Mouse (Mus musculus) MEL (cell line): ENCODE measurements around the gene Rab4b. TPM values are rescaled to one million over a fixed set of nuclear protein-coding genes. Genes with fewer than 3 reads are reported as not detected.

ENCODE experiments used
- DNase-seq: peaks from one replicate; pipeline ENCODE4 v3.0.0; 2011; ENCODE audit warnings: low read depth, low spot score
- H3K27ac ChIP-seq: 2 replicates; pipeline ENCODE4 v1.5.1; 2012; ENCODE audit warnings: low read depth, mild to moderate bottlenecking, control low read depth, low read length, moderate library complexity; ENCODE audit not compliant: control insufficient read depth
- H3K27me3 ChIP-seq, 2 experiments: fragments of 150-350 bp in 1 of 2; sonication (generic) in 1 of 2; 2 replicates each; pipeline ENCODE4 v1.6.1; 2012; ENCODE audit warnings: low read length in 2 of 2, mild to moderate bottlenecking in 2 of 2, improper control_type of control experiment in 1 of 2, moderate library complexity in 1 of 2; ENCODE audit not compliant: insufficient read depth in 2 of 2, control insufficient read depth in 1 of 2
- H3K36me3 ChIP-seq, 2 experiments: 2 replicates each; pipeline ENCODE4 v1.6.1; 2012 to 2014; ENCODE audit warnings: low read length in 2 of 2, improper control_type of control experiment in 1 of 2, inconsistent platforms in 1 of 2, mild to moderate bottlenecking in 1 of 2; ENCODE audit not compliant: insufficient read depth in 2 of 2, control insufficient read depth in 1 of 2
- H3K4me1 ChIP-seq, 2 experiments: fragments of 150-350 bp in 1 of 2; sonication (generic) in 1 of 2; 2 replicates each; pipeline ENCODE4 v1.6.1; 2012; ENCODE audit warnings: low read length in 2 of 2, improper control_type of control experiment in 1 of 2, mild to moderate bottlenecking in 1 of 2; ENCODE audit not compliant: insufficient read depth in 2 of 2, control insufficient read depth in 1 of 2
- H3K4me3 ChIP-seq, 2 experiments: fragments of 150-350 bp in 1 of 2; sonication (generic) in 1 of 2; 2 replicates each; pipeline ENCODE4 v1.5.1; 2012; ENCODE audit warnings: low read depth in 2 of 2, low read length in 2 of 2, mild to moderate bottlenecking in 2 of 2, moderate library complexity in 2 of 2, control low read depth in 1 of 2, improper control_type of control experiment in 1 of 2; ENCODE audit not compliant: control insufficient read depth in 1 of 2, insufficient read depth in 1 of 2
- H3K79me2 ChIP-seq: 2 replicates; pipeline ENCODE4 v1.6.1; 2012; ENCODE audit warnings: mild to moderate bottlenecking, low read length, moderate library complexity; ENCODE audit not compliant: control insufficient read depth, poor library complexity, insufficient read depth
- H3K9ac ChIP-seq: 2 replicates; pipeline ENCODE4 v1.6.1; 2012; ENCODE audit warnings: low read depth, mild to moderate bottlenecking, control low read depth, low read length, moderate library complexity; ENCODE audit not compliant: control insufficient read depth, poor library complexity, severe bottlenecking
- H3K9me3 ChIP-seq: fragments of 150-350 bp; sonication (generic); replicated peaks from 2 replicates; pipeline ENCODE4 v1.6.1; 2012; ENCODE audit warnings: mild to moderate bottlenecking, low read length, improper control_type of control experiment, moderate library complexity; ENCODE audit not compliant: insufficient read depth
- CHD1 ChIP-seq: IDR thresholded peaks from 2 replicates; pipeline ENCODE4 v1.6.1; 2012; ENCODE audit warnings: low read depth, mild to moderate bottlenecking, inconsistent platforms, low read length, improper control_type of control experiment
- CHD2 ChIP-seq: IDR thresholded peaks from 2 replicates; pipeline ENCODE4 v1.6.1; 2011; ENCODE audit warnings: low read length, improper control_type of control experiment
- CTCF ChIP-seq, 3 experiments: IDR thresholded peaks in 2 of 3; conservative IDR thresholded peaks in 1 of 3; 2 replicates each; pipeline ENCODE4 v1.5.1; 2011 to 2012; ENCODE audit warnings: low read length in 3 of 3, low read depth in 2 of 3, mild to moderate bottlenecking in 2 of 3, improper control_type of control experiment in 1 of 3, inconsistent platforms in 1 of 3, mixed read lengths in 1 of 3, moderate library complexity in 1 of 3; ENCODE audit not compliant: control insufficient read depth in 1 of 3, insufficient read depth in 1 of 3, poor library complexity in 1 of 3, severe bottlenecking in 1 of 3
- E2F4 ChIP-seq: IDR thresholded peaks from 2 replicates; pipeline ENCODE4 v1.6.1; 2011; ENCODE audit warnings: low read depth, low read length, improper control_type of control experiment, borderline replicate concordance
- EP300 ChIP-seq, 2 experiments: IDR thresholded peaks; 2 replicates each; pipeline ENCODE4 v1.6.1; 2011; ENCODE audit warnings: improper control_type of control experiment in 2 of 2, low read length in 2 of 2, low read depth in 1 of 2, mild to moderate bottlenecking in 1 of 2
- ETS1 ChIP-seq: IDR thresholded peaks from 2 replicates; pipeline ENCODE4 v1.6.1; 2012; ENCODE audit warnings: low read depth, mild to moderate bottlenecking, inconsistent platforms, low read length, improper control_type of control experiment, moderate library complexity
- JUND ChIP-seq: IDR thresholded peaks from 2 replicates; pipeline ENCODE4 v1.6.1; 2011; ENCODE audit warnings: low read depth, mild to moderate bottlenecking, improper control_type of control experiment, low read length
- KAT2A ChIP-seq: conservative IDR thresholded peaks from 2 replicates; pipeline ENCODE4 v1.6.1; 2012; ENCODE audit warnings: low read depth, low read length, improper control_type of control experiment, inconsistent platforms
- MAZ ChIP-seq: IDR thresholded peaks from 2 replicates; pipeline ENCODE4 v1.6.1; 2012; ENCODE audit warnings: low read depth, mild to moderate bottlenecking, inconsistent platforms, low read length, improper control_type of control experiment
- MEF2A ChIP-seq: IDR thresholded peaks from 2 replicates; pipeline ENCODE4 v1.6.1; 2014; ENCODE audit warnings: low read depth, mild to moderate bottlenecking, inconsistent platforms, low read length, improper control_type of control experiment; ENCODE audit not compliant: poor library complexity, insufficient replicate concordance, severe bottlenecking; ENCODE audit errors: extremely low read depth
- MYB ChIP-seq: IDR thresholded peaks from 2 replicates; pipeline ENCODE4 v1.6.1; 2011; ENCODE audit warnings: mild to moderate bottlenecking, low read depth, low read length, improper control_type of control experiment
- MYC ChIP-seq: IDR thresholded peaks from 2 replicates; pipeline ENCODE4 v1.6.1; 2011; ENCODE audit warnings: low read depth, mild to moderate bottlenecking, low read length, improper control_type of control experiment, moderate library complexity
- NELFE ChIP-seq: IDR thresholded peaks from 2 replicates; pipeline ENCODE4 v1.6.1; 2011; ENCODE audit warnings: low read depth, low read length, improper control_type of control experiment
- NRF1 ChIP-seq: IDR thresholded peaks from 2 replicates; pipeline ENCODE4 v1.6.1; 2014; ENCODE audit warnings: low read depth, mild to moderate bottlenecking, inconsistent platforms, low read length, improper control_type of control experiment, moderate library complexity; ENCODE audit not compliant: poor library complexity, insufficient read depth, severe bottlenecking
- POLR2A ChIP-seq, 2 experiments: IDR thresholded peaks; 2 replicates each; pipeline ENCODE4 v1.6.1; 2011 to 2012; ENCODE audit warnings: low read length in 2 of 2, mild to moderate bottlenecking in 2 of 2, control low read depth in 1 of 2, improper control_type of control experiment in 1 of 2, low read depth in 1 of 2, moderate library complexity in 1 of 2; ENCODE audit not compliant: control insufficient read depth in 1 of 2, insufficient read depth in 1 of 2, poor library complexity in 1 of 2
- RAD21 ChIP-seq: IDR thresholded peaks from 2 replicates; pipeline ENCODE4 v1.6.1; 2011; ENCODE audit warnings: mild to moderate bottlenecking, low read depth, low read length, improper control_type of control experiment
- RCOR1 ChIP-seq: IDR thresholded peaks from 2 replicates; pipeline ENCODE4 v1.6.1; 2012; ENCODE audit warnings: low read depth, mild to moderate bottlenecking, inconsistent platforms, low read length, improper control_type of control experiment
- SIN3A ChIP-seq: IDR thresholded peaks from 2 replicates; pipeline ENCODE4 v1.6.1; 2012; ENCODE audit warnings: low read length, improper control_type of control experiment, inconsistent platforms
- TCF12 ChIP-seq: IDR thresholded peaks from 2 replicates; pipeline ENCODE4 v1.6.1; 2014; ENCODE audit warnings: low read depth, mild to moderate bottlenecking, inconsistent platforms, low read length, improper control_type of control experiment, moderate library complexity
- UBTF ChIP-seq: IDR thresholded peaks from 2 replicates; pipeline ENCODE4 v1.6.1; 2012; ENCODE audit warnings: low read depth, mild to moderate bottlenecking, inconsistent platforms, low read length, improper control_type of control experiment, moderate library complexity, borderline replicate concordance; ENCODE audit not compliant: insufficient read depth
- USF1 ChIP-seq: IDR thresholded peaks from 2 replicates; pipeline ENCODE4 v1.6.1; 2014; ENCODE audit warnings: low read depth, mild to moderate bottlenecking, inconsistent platforms, low read length, improper control_type of control experiment, moderate library complexity
- USF2 ChIP-seq, 2 experiments: IDR thresholded peaks; 2 replicates each; pipeline ENCODE4 v1.6.1; 2011 to 2012; ENCODE audit warnings: improper control_type of control experiment in 2 of 2, low read length in 2 of 2, borderline replicate concordance in 1 of 2, inconsistent platforms in 1 of 2, low read depth in 1 of 2, mild to moderate bottlenecking in 1 of 2; ENCODE audit not compliant: insufficient read depth in 1 of 2
- ZC3H11A ChIP-seq: IDR thresholded peaks from 2 replicates; pipeline ENCODE4 v1.6.1; 2012; ENCODE audit warnings: low read depth, mild to moderate bottlenecking, inconsistent platforms, low read length, improper control_type of control experiment
- ZKSCAN1 ChIP-seq: IDR thresholded peaks from 2 replicates; pipeline ENCODE4 v1.6.1; 2012; ENCODE audit warnings: low read depth, mild to moderate bottlenecking, inconsistent platforms, low read length, improper control_type of control experiment, moderate library complexity
- ZMIZ1 ChIP-seq: IDR thresholded peaks from 2 replicates; pipeline ENCODE4 v1.6.1; 2012; ENCODE audit warnings: low read depth, mild to moderate bottlenecking, inconsistent platforms, low read length, improper control_type of control experiment, moderate library complexity
- polyA plus RNA-seq, 2 experiments: library from polyadenylated mRNA; stranded (reverse) in 1 of 2; unstranded in 1 of 2; fragments of >175 nt in 1 of 2; fragments of >200 nt in 1 of 2; gene quantifications; 2 replicates each; pipeline versions ENCODE4 v1.2.1 to v1.2.4; 2012; ENCODE audit warnings: low replicate concordance in 2 of 2, low read depth in 1 of 2; ENCODE audit not compliant: insufficient read length in 2 of 2, insufficient read depth in 1 of 2, missing spikeins in 1 of 2
- total RNA-seq: library from RNA; depleted of rRNA; stranded (reverse); fragments of 300-350 nt; gene quantifications from 2 replicates; pipeline ENCODE4 v1.2.3, GENCODE M21; 2012

Gene Rab4b
- total and polyA plus RNA-seq, 3 experiments = 6.7 to 32.6 TPM; not detected in 1

GRCm38 (mm10) chr7:27174896-27175295 lies 3.8 kb downstream of the Rab4b start:
- no peak for DNase-seq
- Histone ChIP-seq H3K9ac (no peak overlapping the region), H3K36me3 (peaks cover 0 to 3% of the 10 kb centered on the region in 2 experiments; a peak in 2 of 4 replicates), H3K4me1 (peaks cover 0 to 7% of the 10 kb centered on the region in 2 experiments; a peak in 2 of 4 replicates), H3K79me2 (no peaks in the 10 kb centered on the region), H3K4me3 (no peak overlapping the region), H3K9me3 (no peaks in the 10 kb centered on the region), H3K27ac (no peak overlapping the region), H3K27me3 (no peaks in the 10 kb centered on the region)
- TF ChIP-seq MYB (no peak), ETS1 (no peak), JUND (no peak)

DNA sequence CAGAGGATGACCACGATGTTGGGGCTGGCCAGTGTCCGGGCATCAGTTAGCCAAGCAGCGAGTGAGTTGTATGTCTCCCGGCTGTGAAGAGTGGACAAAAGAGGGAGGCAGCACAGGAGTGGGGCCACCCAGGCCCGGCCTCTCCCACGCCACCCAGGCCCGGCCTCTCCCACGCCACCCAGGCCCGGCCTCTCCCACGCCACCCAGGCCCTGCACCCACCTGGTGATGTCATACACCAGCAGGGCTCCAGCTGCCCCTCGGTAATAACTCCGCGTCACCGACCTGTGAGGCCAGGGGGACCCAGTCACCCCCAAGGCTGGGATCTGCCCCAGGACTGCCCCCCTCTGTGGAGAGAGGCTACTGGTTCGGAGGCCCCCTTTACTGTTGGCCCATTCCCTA lies 4.2 kb downstream of the Rab4b start:
- no peak for TF ChIP-seq JUND
- TF ChIP-seq NRF1 = no peak
- TF ChIP-seq MEF2A = no peak
- no peak for TF ChIP-seq POLR2A (IDR thresholded peaks at IDR 0.05; ENCODE audit: control insufficient read depth in 1 of 2, insufficient read depth in 1 of 2, low read depth in 1 of 2, low read length in 2 of 2, poor library complexity in 1 of 2)
- TF ChIP-seq ZMIZ1 = no peak
- no peak for TF ChIP-seq UBTF
- no peak for TF ChIP-seq CTCF (IDR thresholded peaks at IDR 0.05 in 2 of 3, conservative IDR thresholded peaks at IDR 0.05 in 1 of 3; ENCODE audit: control insufficient read depth in 1 of 3, insufficient read depth in 1 of 3, low read depth in 2 of 3, low read length in 3 of 3, poor library complexity in 1 of 3, severe bottlenecking in 1 of 3)
- no peaks in the 10 kb centered on the region for H3K79me2 ChIP-seq
- H3K27me3 ChIP-seq = no peaks in the 10 kb centered on the region
- no peak overlapping the region for H3K9ac ChIP-seq
- H3K36me3 ChIP-seq = peaks cover 0 to 2% of the 10 kb centered on the region in 2 experiments; a peak in 2 of 4 replicates
- no peak overlapping the region for H3K27ac ChIP-seq
- H3K9me3 ChIP-seq = no peaks in the 10 kb centered on the region
- H3K4me1 ChIP-seq = peaks cover 0 to 6% of the 10 kb centered on the region in 2 experiments; a peak in 2 of 4 replicates
- no peak overlapping the region for H3K4me3 ChIP-seq
- no peak for DNase-seq

GRCm38 (mm10) chr7:27170981-27171380 lies 7.7 kb downstream of the Rab4b start:
- Histone ChIP-seq H3K9ac (no peak overlapping the region), H3K27me3 (no peaks in the 10 kb centered on the region), H3K4me1 (peaks cover 7 to 10% of the 10 kb centered on the region in 2 experiments; a peak in 3 of 4 replicates), H3K9me3 (no peaks in the 10 kb centered on the region), H3K36me3 (0 out of 4 replicates have a peak, but pooled peaks cover 0 to 2% of the 10 kb centered on the region in 2 experiments), H3K4me3 (no peak overlapping the region), H3K79me2 (peaks cover 4% of the 10 kb centered on the region), H3K27ac (no peak overlapping the region)
- DNase-seq = no peak
- TF ChIP-seq E2F4 (no peak), CTCF (IDR thresholded peaks at IDR 0.05 in 2 of 3, conservative IDR thresholded peaks at IDR 0.05 in 1 of 3; ENCODE audit: control insufficient read depth in 1 of 3, insufficient read depth in 1 of 3, low read depth in 2 of 3, low read length in 3 of 3, poor library complexity in 1 of 3, severe bottlenecking in 1 of 3) (no peak), NELFE (no peak), ZKSCAN1 (no peak), UBTF (no peak), MAZ (no peak), RAD21 (no peak), EP300 (IDR thresholded peaks at IDR 0.05; ENCODE audit: low read depth in 1 of 2, low read length in 2 of 2) (no peak), TCF12 (no peak), CHD1 (no peak), RCOR1 (no peak), ZC3H11A (no peak), SIN3A (no peak), USF1 (no peak), KAT2A (no peak), CHD2 (no peak), USF2 (IDR thresholded peaks at IDR 0.05; ENCODE audit: borderline replicate concordance in 1 of 2, insufficient read depth in 1 of 2, low read depth in 1 of 2, low read length in 2 of 2) (no peak), MYC (no peak), ZMIZ1 (no peak)
